Mouse (Mus musculus): ENCODE data around the gene Adgrg6.

The Adgrg6 gene

DNA sequence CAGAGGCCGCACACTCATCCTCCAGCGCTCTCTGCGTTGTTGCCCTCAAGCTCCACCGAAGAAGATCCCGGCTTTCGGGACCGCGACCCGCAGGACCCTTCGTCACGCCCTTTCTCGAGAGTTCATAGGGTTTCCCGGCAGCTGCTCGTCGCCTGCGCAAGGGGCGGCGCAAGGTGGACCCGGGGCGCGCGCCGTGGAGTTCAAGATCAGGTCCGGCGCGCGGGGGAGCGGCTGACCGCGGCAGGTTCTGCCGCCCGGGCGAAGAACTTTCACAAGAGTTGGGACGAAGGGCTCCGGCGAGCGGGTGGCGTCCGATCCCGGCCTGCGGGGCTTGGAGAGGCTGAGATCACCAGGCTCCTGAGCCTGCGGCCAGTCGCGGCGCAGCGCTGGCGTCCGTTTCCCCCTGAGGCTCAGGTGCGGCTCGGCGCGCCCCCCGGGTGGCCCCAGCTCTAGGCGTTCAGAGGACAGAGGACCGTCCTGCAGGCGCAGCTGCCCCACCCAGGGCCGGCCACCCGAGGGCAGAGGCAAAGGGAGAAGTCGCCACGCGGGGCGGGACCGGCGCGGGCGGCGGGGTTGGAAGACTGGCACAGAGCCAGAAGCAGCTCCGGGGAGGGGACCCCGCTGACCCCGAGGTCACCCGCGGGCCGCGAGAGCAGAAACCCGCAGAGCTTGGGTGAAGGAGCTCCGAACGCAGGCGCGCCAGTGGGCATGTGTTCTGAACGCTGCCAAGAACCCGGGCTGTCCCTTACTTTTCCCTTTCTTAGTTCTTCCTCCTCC lies at the start of gene Adgrg6:
Adgrg6 (minus strand) TSS at position 719 of the 777 bp plus-strand sequence.
- H3K4me3 ChIP-seq (replicated peaks; ENCODE audit: low read length): peak within 1 kb of the TSS; percentile 83
- peaks cover 32% of the 10 kb centered on the region for H3K27me3 ChIP-seq (ENCODE audit: insufficient read depth, low read length)
- no peaks in the 10 kb centered on the region for H3K36me3 ChIP-seq (ENCODE audit: insufficient read depth, low read length)
- H3K4me1 ChIP-seq (replicated peaks; ENCODE audit: low read depth, low read length): peaks cover 10% of the 10 kb centered on the region
- H3K9me3 ChIP-seq (ENCODE audit: low read length): no peaks in the 10 kb centered on the region
- TF ChIP-seq POU5F1 (IDR thresholded peaks at IDR 0.05; ENCODE audit: borderline replicate concordance, low read length): no peak
- TF ChIP-seq CTCF (conservative IDR thresholded peaks at IDR 0.05; ENCODE audit: low read length): no peak
- no peak for TF ChIP-seq NANOG (IDR thresholded peaks at IDR 0.05; ENCODE audit: borderline replicate concordance, low read length)

GRCm38 (mm10) chr10:14592215-14592614 lies 46.8 kb upstream of the Adgrg6 start:
- Histone ChIP-seq H3K36me3 (ENCODE audit: insufficient read depth, low read length) (no peaks in the 10 kb centered on the region), H3K4me3 (replicated peaks; ENCODE audit: low read length) (no peak overlapping the region), H3K9me3 (ENCODE audit: low read length) (peaks cover 24% of the 10 kb centered on the region), H3K4me1 (replicated peaks; ENCODE audit: low read depth, low read length) (no peaks in the 10 kb centered on the region), H3K27me3 (ENCODE audit: insufficient read depth, low read length) (no peaks in the 10 kb centered on the region)
- TF ChIP-seq POU5F1 (IDR thresholded peaks at IDR 0.05; ENCODE audit: borderline replicate concordance, low read length): no peak
- TF ChIP-seq CTCF (conservative IDR thresholded peaks at IDR 0.05; ENCODE audit: low read length): no peak

DNA sequence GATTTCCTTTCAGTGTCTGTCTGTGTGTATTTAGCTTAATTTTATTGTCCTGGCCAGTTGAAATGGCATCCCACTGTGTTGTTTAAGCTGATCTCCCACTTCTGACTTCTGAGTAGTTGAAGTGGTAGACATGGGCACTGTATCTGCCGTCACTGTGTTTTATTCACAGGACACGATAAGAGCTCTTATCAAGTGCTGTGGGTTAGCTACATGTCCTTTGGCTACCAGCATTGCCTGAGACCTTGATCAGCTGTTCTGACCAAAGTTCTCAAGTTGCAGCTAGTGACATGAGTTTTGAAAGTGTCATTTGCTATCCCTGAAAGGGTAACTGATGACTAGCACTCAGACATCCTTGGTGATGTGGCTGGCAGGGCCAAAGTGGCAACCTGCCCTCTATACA lies 45.4 kb upstream of the Adgrg6 start:
- no peaks in the 10 kb centered on the region for H3K27me3 ChIP-seq (ENCODE audit: insufficient read depth, low read length)
- TF ChIP-seq CTCF (conservative IDR thresholded peaks at IDR 0.05; ENCODE audit: low read length) (no peak), POU5F1 (IDR thresholded peaks at IDR 0.05; ENCODE audit: borderline replicate concordance, low read length) (no peak), NANOG (IDR thresholded peaks at IDR 0.05; ENCODE audit: borderline replicate concordance, low read length) (no peak)
- peaks cover 38% of the 10 kb centered on the region for H3K9me3 ChIP-seq (ENCODE audit: low read length)
- no peaks in the 10 kb centered on the region for H3K36me3 ChIP-seq (ENCODE audit: insufficient read depth, low read length)
- no peak overlapping the region for H3K4me3 ChIP-seq (replicated peaks; ENCODE audit: low read length)
- no peaks in the 10 kb centered on the region for H3K4me1 ChIP-seq (replicated peaks; ENCODE audit: low read depth, low read length)

GRCm38 (mm10) chr10:14589667-14590066 lies 44.2 kb upstream of the Adgrg6 start:
- no peaks in the 10 kb centered on the region for H3K4me1 ChIP-seq (replicated peaks; ENCODE audit: low read depth, low read length)
- TF ChIP-seq POU5F1 (IDR thresholded peaks at IDR 0.05; ENCODE audit: borderline replicate concordance, low read length) (no peak), NANOG (IDR thresholded peaks at IDR 0.05; ENCODE audit: borderline replicate concordance, low read length) (no peak), CTCF (conservative IDR thresholded peaks at IDR 0.05; ENCODE audit: low read length) (no peak)
- H3K36me3 ChIP-seq (ENCODE audit: insufficient read depth, low read length): no peaks in the 10 kb centered on the region
- peaks cover 50% of the 10 kb centered on the region for H3K9me3 ChIP-seq (ENCODE audit: low read length)
- H3K27me3 ChIP-seq (ENCODE audit: insufficient read depth, low read length): no peaks in the 10 kb centered on the region
- H3K4me3 ChIP-seq (replicated peaks; ENCODE audit: low read length): no peak overlapping the region

DNA sequence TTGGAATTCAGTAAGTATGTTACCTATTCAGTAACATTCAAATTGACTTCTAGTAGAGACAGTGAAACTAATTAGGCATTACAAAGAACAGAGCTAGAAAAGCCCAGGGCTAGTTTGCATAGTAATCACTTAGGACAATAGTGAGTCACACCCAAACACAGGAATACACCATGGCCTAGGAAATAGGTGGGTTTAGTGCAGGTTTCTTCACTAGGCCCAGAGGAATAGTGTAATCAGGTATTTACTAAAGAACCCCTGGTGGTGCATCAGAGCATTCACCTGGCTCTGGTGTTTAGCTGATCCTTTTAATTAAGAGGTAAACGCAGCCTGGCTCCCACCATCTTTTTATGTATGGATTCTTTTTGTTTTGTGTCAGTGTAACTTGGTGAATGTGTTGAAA lies 38.0 kb upstream of the Adgrg6 start:
- H3K27me3 ChIP-seq (ENCODE audit: insufficient read depth, low read length): no peaks in the 10 kb centered on the region
- peaks cover 67% of the 10 kb centered on the region for H3K9me3 ChIP-seq (ENCODE audit: low read length)
- no peaks in the 10 kb centered on the region for H3K4me1 ChIP-seq (replicated peaks; ENCODE audit: low read depth, low read length)
- H3K4me3 ChIP-seq (replicated peaks; ENCODE audit: low read length): no peak overlapping the region
- no peaks in the 10 kb centered on the region for H3K36me3 ChIP-seq (ENCODE audit: insufficient read depth, low read length)
- TF ChIP-seq CTCF (conservative IDR thresholded peaks at IDR 0.05; ENCODE audit: low read length) (no peak), POU5F1 (IDR thresholded peaks at IDR 0.05; ENCODE audit: borderline replicate concordance, low read length) (no peak), NANOG (IDR thresholded peaks at IDR 0.05; ENCODE audit: borderline replicate concordance, low read length) (no peak; the same call in 1 of the 2 replicates)

GRCm38 (mm10) chr10:14574255-14574654 lies 28.8 kb upstream of the Adgrg6 start:
- H3K36me3 ChIP-seq (ENCODE audit: insufficient read depth, low read length): no peaks in the 10 kb centered on the region
- TF ChIP-seq CTCF (conservative IDR thresholded peaks at IDR 0.05; ENCODE audit: low read length) (no peak), NANOG (IDR thresholded peaks at IDR 0.05; ENCODE audit: borderline replicate concordance, low read length) (no peak), POU5F1 (IDR thresholded peaks at IDR 0.05; ENCODE audit: borderline replicate concordance, low read length) (no peak)
- H3K4me1 ChIP-seq (replicated peaks; ENCODE audit: low read depth, low read length): peaks cover 8% of the 10 kb centered on the region
- H3K27me3 ChIP-seq (ENCODE audit: insufficient read depth, low read length): no peaks in the 10 kb centered on the region
- H3K4me3 ChIP-seq (replicated peaks; ENCODE audit: low read length): no peak overlapping the region
- no peaks in the 10 kb centered on the region for H3K9me3 ChIP-seq (ENCODE audit: low read length)

DNA sequence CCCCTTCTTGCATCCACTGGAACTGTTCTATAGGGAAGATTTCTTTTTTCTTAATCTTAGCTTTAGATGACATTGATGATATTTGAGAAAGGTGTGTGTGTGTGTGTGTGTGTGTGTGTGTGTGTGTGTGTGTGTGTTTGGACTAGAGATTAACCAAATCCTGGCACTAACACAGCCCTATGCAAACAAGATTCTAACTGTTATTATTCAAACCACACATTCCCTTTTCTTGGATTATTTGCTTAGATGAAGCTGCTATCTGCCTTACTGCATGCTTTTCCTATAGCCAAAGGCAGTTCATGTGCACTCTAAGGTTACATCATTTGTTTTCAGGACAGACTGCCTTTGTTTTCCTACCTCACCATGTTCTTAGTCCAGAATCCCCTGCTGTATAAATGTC lies 25.7 kb upstream of the Adgrg6 start:
- no peak overlapping the region for H3K4me3 ChIP-seq (replicated peaks; ENCODE audit: low read length)
- H3K27me3 ChIP-seq (ENCODE audit: insufficient read depth, low read length): no peaks in the 10 kb centered on the region
- no peaks in the 10 kb centered on the region for H3K36me3 ChIP-seq (ENCODE audit: insufficient read depth, low read length)
- TF ChIP-seq POU5F1 (IDR thresholded peaks at IDR 0.05; ENCODE audit: borderline replicate concordance, low read length) (no peak), NANOG (IDR thresholded peaks at IDR 0.05; ENCODE audit: borderline replicate concordance, low read length) (no peak), CTCF (conservative IDR thresholded peaks at IDR 0.05; ENCODE audit: low read length) (no peak)
- peaks cover 12% of the 10 kb centered on the region for H3K9me3 ChIP-seq (ENCODE audit: low read length)
- peaks cover 8% of the 10 kb centered on the region for H3K4me1 ChIP-seq (replicated peaks; ENCODE audit: low read depth, low read length)

GRCm38 (mm10) chr10:14570616-14571015 lies 25.2 kb upstream of the Adgrg6 start:
- Histone ChIP-seq H3K27me3 (ENCODE audit: insufficient read depth, low read length) (no peaks in the 10 kb centered on the region), H3K36me3 (ENCODE audit: insufficient read depth, low read length) (no peaks in the 10 kb centered on the region), H3K4me3 (replicated peaks; ENCODE audit: low read length) (no peak overlapping the region), H3K9me3 (ENCODE audit: low read length) (peaks cover 13% of the 10 kb centered on the region), H3K4me1 (replicated peaks; ENCODE audit: low read depth, low read length) (peaks cover 8% of the 10 kb centered on the region)
- no peak for TF ChIP-seq NANOG (IDR thresholded peaks at IDR 0.05; ENCODE audit: borderline replicate concordance, low read length)
- no peak for TF ChIP-seq POU5F1 (IDR thresholded peaks at IDR 0.05; ENCODE audit: borderline replicate concordance, low read length)
- no peak for TF ChIP-seq CTCF (conservative IDR thresholded peaks at IDR 0.05; ENCODE audit: low read length)
